Mouse (Mus musculus) cortical plate, adult 2 months (tissue): ENCODE measurements around the gene Nfxl1. TPM values are rescaled to one million over a fixed set of nuclear protein-coding genes. Genes with fewer than 3 reads are reported as not detected.

Experiments used
- H3K27ac ChIP-seq: fragments of 200-500 bp; 2 replicates; pipeline ENCODE4 v1.5.1; 2012; ENCODE audit warnings: low read length, control low read depth, inconsistent platforms; ENCODE audit not compliant: insufficient read depth
- H3K4me1 ChIP-seq: fragments of 200-500 bp; 2 replicates; pipeline ENCODE4 v1.6.1; 2011; ENCODE audit warnings: low read length; ENCODE audit not compliant: control insufficient read depth, insufficient read depth
- H3K4me3 ChIP-seq: fragments of 200-500 bp; 2 replicates; pipeline ENCODE4 v1.5.1; 2011; ENCODE audit warnings: mild to moderate bottlenecking, low read length, control low read depth; ENCODE audit not compliant: insufficient read depth
- CTCF ChIP-seq: fragments of 200-500 bp; IDR thresholded peaks from 2 replicates; pipeline ENCODE4 v1.5.1; 2011; ENCODE audit warnings: mild to moderate bottlenecking, control low read depth, low read length; ENCODE audit not compliant: insufficient read depth; ENCODE audit errors: extremely low read depth
- POLR2A ChIP-seq: fragments of 200-500 bp; IDR thresholded peaks from 2 replicates; pipeline ENCODE4 v1.6.1; 2011; ENCODE audit warnings: mild to moderate bottlenecking, low read length, control low read depth; ENCODE audit not compliant: insufficient read depth; ENCODE audit errors: extremely low read depth
- polyA plus RNA-seq: library from polyadenylated mRNA; depleted of rRNA; stranded (reverse); fragments of >200 nt; gene quantifications from 2 replicates; pipeline ENCODE4 v1.2.3, GENCODE M21; 2012

Gene Nfxl1
- polyA plus RNA-seq, 1 experiment, result 7.7 TPM

DNA sequence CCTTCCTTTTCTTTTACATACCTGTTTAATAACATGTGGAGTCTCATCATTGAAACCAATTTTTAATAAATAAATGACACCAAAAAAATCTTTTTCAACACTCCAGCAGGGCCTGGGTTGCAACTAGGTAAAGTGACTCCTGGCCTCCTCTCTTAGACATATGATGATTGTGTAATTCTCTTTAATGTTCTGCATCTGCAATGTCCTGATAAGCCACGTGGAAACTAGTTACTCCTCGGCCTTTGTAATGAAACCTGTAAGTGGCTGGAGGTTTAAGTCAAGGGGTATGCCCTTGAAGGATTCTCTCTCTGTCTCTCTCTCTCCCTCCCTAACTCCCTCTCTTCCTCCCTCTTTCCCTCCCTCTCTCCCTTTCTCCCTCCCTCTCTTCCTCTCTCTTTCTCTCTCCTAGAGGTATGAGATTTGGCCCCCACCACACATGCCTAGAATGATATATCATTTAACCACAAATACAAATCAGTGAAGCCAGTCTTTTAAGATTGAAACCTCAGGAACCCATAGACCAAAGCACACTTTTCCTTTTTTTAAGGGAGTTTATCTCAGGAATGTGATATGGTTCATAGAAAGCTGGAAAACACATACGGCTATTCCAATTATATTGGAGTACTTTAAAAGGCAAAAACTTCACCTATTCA, 1.6 kb upstream of the Nfxl1 start:
- Histone ChIP-seq H3K27ac (no peak overlapping the region), H3K4me3 (no peak overlapping the region), H3K4me1 (peaks cover 2% of the 10 kb centered on the region; the same call in 1 of the 2 replicates)
- TF ChIP-seq CTCF (no peak), POLR2A (no peak)

DNA sequence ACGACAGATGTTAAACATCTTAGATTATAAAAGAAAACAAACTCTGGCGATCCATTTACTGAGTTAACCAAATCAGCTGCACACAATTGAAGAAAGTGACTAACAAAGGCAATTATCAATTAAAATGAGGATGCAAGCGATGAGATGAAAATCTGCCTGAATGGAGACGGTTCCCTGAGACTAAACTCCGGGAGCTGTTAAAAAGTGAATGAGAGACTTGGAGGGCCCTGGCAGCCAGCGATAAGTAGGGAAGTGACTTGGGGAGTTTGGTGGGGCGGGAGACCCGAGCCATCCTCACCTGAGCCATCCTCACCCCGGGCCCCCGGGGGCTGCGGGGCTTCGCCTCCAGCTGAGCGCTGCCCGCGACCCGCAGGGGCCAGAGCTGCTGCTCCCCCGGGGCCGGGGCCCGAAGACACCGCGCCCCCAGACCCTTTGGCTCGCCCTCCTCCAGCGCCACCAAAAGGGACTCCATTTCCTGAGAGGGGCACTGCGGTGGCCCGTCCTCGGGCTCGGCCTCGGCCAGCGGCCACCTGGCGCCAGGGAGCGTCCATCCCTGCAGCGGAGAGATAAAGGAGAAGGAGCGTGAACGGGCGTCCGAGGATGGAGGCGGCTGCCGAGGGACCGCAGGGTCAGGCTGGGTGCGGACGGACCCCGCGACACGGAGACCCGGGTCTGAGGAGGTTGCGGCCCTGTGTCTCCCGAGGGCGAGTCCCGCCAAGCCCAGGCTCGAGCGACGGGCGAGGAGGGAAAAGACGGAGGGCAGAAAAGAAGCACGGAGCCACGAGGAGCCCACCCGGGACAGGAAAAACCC, 563 bp downstream of the Nfxl1 start:
- no peak overlapping the region for H3K27ac ChIP-seq
- H3K4me1 ChIP-seq, result peaks cover 2% of the 10 kb centered on the region; the same call in 1 of the 2 replicates
- peak overlapping the region; percentile 59 for H3K4me3 ChIP-seq
- TF ChIP-seq POLR2A (no peak), CTCF (no peak)

DNA sequence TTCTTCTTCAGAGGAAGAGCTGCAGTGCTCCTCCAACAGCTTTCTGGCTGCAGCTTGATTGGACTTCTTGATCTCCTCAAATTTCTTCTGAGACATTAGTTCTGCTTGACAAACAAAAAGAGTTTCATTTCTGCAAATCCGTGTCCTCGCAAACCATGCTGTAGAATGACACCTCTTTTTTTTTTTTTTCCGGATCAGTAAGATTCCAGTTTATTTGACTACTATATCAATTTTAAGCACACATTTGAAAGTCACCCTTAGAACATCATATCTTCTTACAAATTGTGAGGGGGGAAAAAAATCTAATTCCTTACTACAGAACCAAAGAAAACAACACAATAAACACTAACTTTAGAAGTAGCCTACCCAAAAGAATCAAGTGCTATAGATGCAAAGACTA, 3.2 kb downstream of the Nfxl1 start:
- Histone ChIP-seq H3K4me1 (peaks cover 2% of the 10 kb centered on the region; the same call in 1 of the 2 replicates), H3K4me3 (no peak overlapping the region), H3K27ac (no peak overlapping the region)
- TF ChIP-seq POLR2A (no peak), CTCF (no peak)

DNA sequence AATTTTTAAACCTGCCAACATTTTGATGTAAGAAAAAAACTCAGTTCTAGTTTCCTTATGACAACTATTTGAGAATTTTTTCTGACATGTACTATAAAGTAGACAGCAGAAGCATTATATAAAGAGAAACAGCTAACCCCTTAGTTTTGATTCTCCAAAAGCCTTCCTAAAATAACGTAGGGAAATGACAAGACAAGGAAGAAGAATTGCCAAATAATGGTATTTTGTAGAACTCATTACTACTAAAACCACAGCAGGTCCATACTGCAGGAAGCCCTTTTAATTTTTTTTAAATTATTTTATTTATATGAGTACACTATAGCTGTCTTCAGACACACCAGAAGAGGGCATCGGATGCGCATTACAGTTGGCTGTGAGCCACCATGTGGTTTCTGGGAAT, 8.3 kb downstream of the Nfxl1 start:
- H3K4me3 ChIP-seq, result no peak overlapping the region
- H3K4me1 ChIP-seq, result peaks cover 2% of the 10 kb centered on the region; the same call in 1 of the 2 replicates
- no peak overlapping the region for H3K27ac ChIP-seq
- TF ChIP-seq POLR2A, result no peak
- no peak for TF ChIP-seq CTCF

DNA sequence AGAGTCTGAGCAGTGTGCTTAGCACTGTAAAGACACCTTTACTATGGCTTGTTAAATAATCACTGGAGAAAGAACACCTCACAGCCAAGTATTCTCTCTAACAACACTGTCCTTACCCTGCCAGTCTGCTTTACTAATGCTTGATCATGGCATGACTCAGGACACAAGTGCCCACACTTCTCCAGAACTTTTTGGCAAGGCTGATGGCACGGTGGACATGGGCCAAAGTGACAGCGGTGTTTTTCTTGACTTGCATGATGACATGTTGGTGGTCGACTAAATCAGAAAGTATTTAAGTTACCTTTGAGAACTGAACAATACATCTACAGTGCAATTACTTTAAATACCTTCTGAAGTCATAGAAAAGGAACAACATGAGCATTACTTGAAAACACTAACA, 30.6 kb downstream of the Nfxl1 start:
- H3K27ac ChIP-seq, result no peak overlapping the region
- TF ChIP-seq POLR2A, result no peak
- no peak overlapping the region for H3K4me3 ChIP-seq
- H3K4me1 ChIP-seq, result no peaks in the 10 kb centered on the region

DNA sequence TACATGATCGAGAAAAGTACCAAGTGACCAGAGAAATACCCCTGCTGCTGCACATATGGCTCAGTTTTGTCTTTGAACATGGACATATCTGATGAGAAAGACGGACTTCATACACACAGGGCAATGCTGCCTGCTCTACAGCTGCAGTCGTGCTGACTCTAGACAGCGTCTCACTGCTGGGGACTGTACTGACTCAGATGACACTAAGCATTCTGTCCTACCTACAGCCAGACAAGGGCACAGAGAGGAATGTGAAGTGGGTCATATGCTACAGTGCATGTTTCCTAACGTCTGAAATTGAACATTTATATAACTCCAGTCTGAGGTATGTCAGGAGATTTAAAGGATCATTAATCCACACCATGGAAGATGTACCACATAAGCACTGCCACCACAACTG, 45.7 kb downstream of the Nfxl1 start:
- TF ChIP-seq CTCF (no peak), POLR2A (no peak)
- no peak overlapping the region for H3K4me3 ChIP-seq
- no peak overlapping the region for H3K27ac ChIP-seq
- H3K4me1 ChIP-seq, result no peaks in the 10 kb centered on the region

DNA sequence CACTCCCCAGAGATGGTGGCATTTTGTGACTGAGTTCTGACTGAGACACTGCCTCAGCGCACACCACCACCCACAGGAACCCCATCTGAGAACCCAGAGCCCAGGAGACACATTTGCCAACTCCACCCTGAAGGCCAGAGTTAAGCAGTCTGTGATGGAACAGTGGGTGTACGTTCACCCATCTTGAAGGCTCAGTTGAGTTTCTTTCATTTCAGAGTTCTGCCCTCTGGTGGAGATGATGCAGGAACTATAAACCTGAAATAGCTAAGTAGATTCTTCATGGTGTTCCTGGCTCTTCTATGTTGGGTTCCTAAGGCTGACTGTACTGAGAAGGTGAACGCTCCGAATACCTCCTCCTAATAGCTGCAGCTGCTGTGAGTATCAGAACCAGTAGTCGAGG, 53.7 kb downstream of the Nfxl1 start:
- Histone ChIP-seq H3K27ac (no peak overlapping the region), H3K4me3 (no peak overlapping the region), H3K4me1 (peaks cover 2% of the 10 kb centered on the region; the same call in 1 of the 2 replicates)
- TF ChIP-seq POLR2A (no peak), CTCF (peak; percentile 34; the same call in 1 of the 2 replicates)

DNA sequence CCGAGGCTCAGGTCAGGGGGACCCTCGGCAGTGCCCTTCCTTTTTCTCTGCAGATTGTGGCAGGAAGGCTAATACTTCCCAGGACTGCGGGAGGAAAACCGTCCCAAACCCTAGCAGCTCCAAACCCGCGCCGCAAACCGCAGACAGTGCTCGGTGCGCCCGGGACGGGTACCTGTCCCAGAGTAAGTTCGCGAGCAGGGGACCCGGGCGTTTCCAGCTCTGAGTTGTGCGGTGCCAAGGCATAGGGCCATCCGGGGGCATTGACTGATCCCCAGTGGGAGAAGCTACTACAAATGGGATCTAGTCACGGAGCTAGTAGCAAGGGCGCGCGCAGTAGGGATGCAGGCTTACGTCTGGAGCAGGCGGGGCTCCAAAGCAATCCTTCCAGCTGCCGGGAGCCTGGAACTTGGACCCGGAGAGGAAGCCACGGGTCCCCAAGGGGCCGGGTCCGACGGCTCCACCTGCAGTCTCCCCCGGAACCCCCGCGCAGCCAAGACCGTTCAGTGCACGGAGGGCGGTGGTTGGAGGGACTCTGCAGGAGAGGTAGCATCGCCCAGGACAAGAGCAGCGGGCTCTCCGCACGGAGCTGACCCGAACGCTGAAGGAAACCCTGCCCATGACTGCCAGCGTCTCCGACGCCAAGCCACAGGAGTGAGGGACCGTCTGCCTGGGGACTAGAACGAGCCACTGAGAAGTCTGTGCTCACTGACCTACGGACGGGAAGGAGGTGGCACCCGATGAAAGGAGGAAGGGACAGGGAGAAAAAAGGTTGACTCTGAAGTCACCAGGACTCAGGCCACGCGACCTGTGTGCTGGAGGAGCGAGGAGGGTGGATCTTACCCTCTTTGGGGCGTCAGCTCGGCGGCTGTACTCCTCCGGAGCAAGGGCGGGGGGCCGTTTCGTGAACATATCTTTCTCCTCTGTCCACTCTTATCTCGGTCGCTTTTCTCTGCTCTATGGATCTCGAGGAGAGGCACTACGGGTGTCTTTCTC, 55.7 kb downstream of the Nfxl1 start, which contains the start of gene Corin:
Corin (minus strand) TSS at position 943 of the 993 bp plus-strand sequence.
- Histone ChIP-seq H3K27ac (no peak within 1 kb of the TSS), H3K4me3 (peak within 1 kb of the TSS; percentile 28; the same call in 1 of the 2 replicates), H3K4me1 (peaks cover 2% of the 10 kb centered on the region; the same call in 1 of the 2 replicates)
- TF ChIP-seq CTCF (no peak), POLR2A (no peak)

DNA sequence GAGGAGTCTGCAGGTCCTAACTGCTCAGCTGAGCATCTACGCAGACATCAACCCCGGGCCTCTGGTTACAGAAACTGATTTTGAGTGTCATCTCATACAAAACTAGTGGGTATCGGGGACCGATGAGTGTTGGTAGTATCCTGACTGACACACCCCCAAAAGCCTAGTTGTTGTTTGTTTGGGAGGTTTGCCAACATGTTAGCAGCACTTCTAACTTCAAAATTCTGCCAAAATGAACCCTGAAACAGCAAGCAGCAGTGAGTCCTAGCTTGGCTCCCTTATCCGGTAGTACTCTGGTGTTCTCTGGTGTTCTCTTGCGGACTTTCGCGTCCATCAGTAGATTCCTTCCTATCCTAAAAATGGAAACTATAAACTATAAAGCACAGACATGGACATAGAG, 56.7 kb downstream of the Nfxl1 start:
- Histone ChIP-seq H3K27ac (no peak overlapping the region), H3K4me3 (no peak overlapping the region), H3K4me1 (peaks cover 2% of the 10 kb centered on the region; the same call in 1 of the 2 replicates)
- no peak for TF ChIP-seq CTCF
- TF ChIP-seq POLR2A, result no peak
